Mouse (Mus musculus) heart, adult 2 months (tissue): ENCODE data around the gene Neil1. TPM values are rescaled to one million over a fixed set of nuclear protein-coding genes. Genes with fewer than 3 reads are reported as not detected.

ENCODE experiments used
- DNase-seq, 2 experiments: peaks; one replicate each; pipeline ENCODE4 v3.0.0; 2021
- H3K27ac ChIP-seq: fragments of 200-600 bp; 2 replicates; pipeline ENCODE4 v1.8.1; 2022
- H3K27me3 ChIP-seq: fragments of 200-500 bp; 2 replicates; pipeline ENCODE4 v1.6.1; 2012; ENCODE audit warnings: mild to moderate bottlenecking, low read length, inconsistent platforms, mixed read lengths; ENCODE audit not compliant: control insufficient read depth, insufficient read depth
- H3K36me3 ChIP-seq: fragments of 200-500 bp; 2 replicates; pipeline ENCODE4 v1.6.1; 2012; ENCODE audit warnings: low read length, inconsistent platforms; ENCODE audit not compliant: control insufficient read depth, insufficient read depth
- H3K4me1 ChIP-seq: fragments of 200-500 bp; 2 replicates; pipeline ENCODE4 v1.6.1; 2011; ENCODE audit warnings: low read length; ENCODE audit not compliant: control insufficient read depth, insufficient read depth
- H3K4me3 ChIP-seq: fragments of 200-600 bp; 2 replicates; pipeline ENCODE4 v1.8.1; 2022
- H3K79me2 ChIP-seq: fragments of 200-500 bp; replicated peaks from 2 replicates; pipeline ENCODE4 v1.6.1; 2012; ENCODE audit warnings: mild to moderate bottlenecking, inconsistent platforms, low read length, moderate library complexity, mixed read lengths; ENCODE audit not compliant: control insufficient read depth, insufficient read depth
- H3K9ac ChIP-seq: fragments of 200-500 bp; 2 replicates; pipeline ENCODE4 v1.6.1; 2012; ENCODE audit warnings: low read depth, mild to moderate bottlenecking, control low read depth, inconsistent platforms, low read length, mixed read lengths
- CTCF ChIP-seq: fragments of 200-600 bp; IDR thresholded peaks from 2 replicates; pipeline ENCODE4 v1.8.1; 2022; ENCODE audit warnings: antibody characterized with exemption, mild to moderate bottlenecking, moderate library complexity
- EP300 ChIP-seq: fragments of 200-500 bp; IDR thresholded peaks from 2 replicates; pipeline ENCODE4 v1.6.1; 2011; ENCODE audit warnings: low read depth, low read length, control low read depth; ENCODE audit not compliant: insufficient read depth
- POLR2A ChIP-seq: fragments of 200-500 bp; IDR thresholded peaks from 2 replicates; pipeline ENCODE4 v1.6.1; 2011; ENCODE audit warnings: mild to moderate bottlenecking, low read depth, low read length, control low read depth; ENCODE audit not compliant: insufficient read depth
- WGBS: fragments of 180-500 bp; shearing (Covaris S2); methylation state at CpG from one replicate; pipeline ENCODE4 v1.1.7; 2018; 5-methylcytosine and 5-hydroxymethylcytosine counted together
- intact Hi-C: fragments of 180-260 bp; cut with DNase I; formaldehyde crosslinking; loops from one replicate; pipeline ENCODE4 v1.15.1; 2025
- polyA plus RNA-seq: library from polyadenylated mRNA; depleted of rRNA; stranded (reverse); fragments of >200 nt; gene quantifications from 2 replicates; pipeline ENCODE4 v1.2.3, GENCODE M21; 2012; rRNA removed
- total RNA-seq, 2 experiments: library from RNA; stranded (reverse); gene quantifications; 2 replicates each; pipeline ENCODE4 v1.2.3; 2021

Neil1 gene
- total and polyA plus RNA-seq, 3 experiments: 5.4 to 8.0 (median 5.9) TPM

DNA sequence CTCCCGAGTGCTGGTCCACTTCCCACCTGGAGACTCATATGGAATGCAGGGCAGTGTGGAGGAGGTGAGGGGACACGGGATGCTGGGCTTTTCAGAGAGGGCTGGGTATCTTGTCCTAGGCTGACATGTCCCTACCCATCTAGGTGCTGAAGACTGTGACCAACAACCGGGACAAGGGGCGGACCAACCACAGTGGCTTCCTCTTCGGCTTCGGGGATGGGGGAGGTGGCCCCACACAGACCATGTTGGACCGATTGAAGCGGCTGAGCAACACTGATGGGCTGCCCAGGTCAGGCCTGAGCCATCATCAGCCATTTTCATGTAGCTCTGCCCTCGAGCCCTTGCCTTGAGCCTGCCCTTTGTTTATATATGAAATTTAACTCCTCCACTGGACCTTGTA is 10.3 kb downstream of the Neil1 start:
- no peaks in the 10 kb centered on the region for H3K79me2 ChIP-seq
- no peak overlapping the region for H3K9ac ChIP-seq
- no peaks in the 10 kb centered on the region for H3K27me3 ChIP-seq
- no peaks in the 10 kb centered on the region for H3K4me1 ChIP-seq
- no peak overlapping the region for H3K4me3 ChIP-seq
- intact Hi-C loops: no loop called here
- WGBS: 88% methylated on average over 9 of the region's 9 CpGs
- no peak for DNase-seq
- no peak overlapping the region for H3K27ac ChIP-seq
- no peak for TF ChIP-seq CTCF
- TF ChIP-seq EP300: no peak
- TF ChIP-seq POLR2A: no peak
- H3K36me3 ChIP-seq: no peaks in the 10 kb centered on the region

GRCm38 (mm10) chr9:57137246-57137645 is 10.9 kb downstream of the Neil1 start:
- H3K4me3 ChIP-seq: no peak overlapping the region
- TF ChIP-seq POLR2A (no peak), EP300 (no peak), CTCF (no peak)
- H3K27ac ChIP-seq: no peak overlapping the region
- DNase-seq: no peak
- no peak overlapping the region for H3K9ac ChIP-seq
- no peaks in the 10 kb centered on the region for H3K4me1 ChIP-seq
- H3K79me2 ChIP-seq: no peaks in the 10 kb centered on the region
- no peaks in the 10 kb centered on the region for H3K36me3 ChIP-seq
- intact Hi-C loops: no loop called here
- no peaks in the 10 kb centered on the region for H3K27me3 ChIP-seq
- 72% methylated on average over 6 of the region's 6 CpGs for WGBS

DNA sequence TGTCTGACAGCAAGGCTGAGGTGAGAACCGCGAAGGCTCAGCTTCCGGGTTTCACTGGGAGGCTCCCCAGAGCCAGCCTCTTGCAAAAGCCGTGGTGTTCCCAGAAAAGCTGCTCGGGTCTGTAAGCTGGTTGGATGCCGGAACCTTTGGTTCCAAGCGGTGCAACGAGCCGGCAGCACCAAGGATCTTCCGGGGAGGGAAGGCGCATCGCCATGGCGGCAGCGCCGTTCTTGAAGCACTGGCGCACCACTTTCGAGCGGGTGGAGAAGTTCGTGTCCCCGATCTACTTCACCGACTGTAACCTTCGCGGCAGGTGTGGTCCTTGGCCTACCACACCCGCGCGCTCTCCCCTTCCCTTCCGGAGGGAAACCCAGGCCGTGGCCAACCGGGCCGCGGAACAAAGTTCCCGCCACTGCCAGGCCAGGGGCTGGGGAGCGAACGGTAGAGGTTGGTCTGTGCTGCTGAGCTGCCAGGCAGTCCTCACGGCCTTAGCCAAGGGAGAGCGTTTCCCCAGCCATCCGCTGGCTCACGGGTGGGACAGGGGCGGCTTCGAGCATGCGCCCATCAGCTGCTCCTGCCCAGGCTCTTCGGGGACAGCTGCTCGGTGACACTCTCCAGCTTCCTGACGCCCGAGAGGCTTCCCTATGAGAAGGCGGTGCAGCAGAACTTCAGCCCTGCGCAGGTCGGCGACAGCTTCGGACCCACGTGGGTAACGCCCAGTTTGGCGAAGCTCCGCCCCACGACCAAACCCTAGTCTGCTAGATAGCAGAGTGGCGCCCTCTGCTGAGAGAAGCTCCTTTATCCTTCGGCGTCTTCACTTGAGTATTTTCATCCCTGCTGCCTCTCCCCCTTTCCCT is 17.3 kb downstream of the Neil1 start, which contains the start of gene Man2c1:
Gene Man2c1, plus strand, starts transcription at position 114 of the 857 bp plus-strand sequence.
- peak within 1 kb of the TSS; percentile 87 for H3K9ac ChIP-seq
- WGBS: under 1% methylated on average over 58 of the region's 58 CpGs
- peaks cover 5% of the 10 kb centered on the region for H3K4me1 ChIP-seq
- DNase-seq: peak; percentile 93
- no peaks in the 10 kb centered on the region for H3K27me3 ChIP-seq
- peak within 1 kb of the TSS; percentile 81 for H3K4me3 ChIP-seq
- no peaks in the 10 kb centered on the region for H3K79me2 ChIP-seq
- TF ChIP-seq POLR2A (peak; percentile 83), CTCF (peak; percentile 92), EP300 (peak; percentile 47)
- intact Hi-C loops: loop anchor here (1.0 to 5.0 kb wide), 5 partner anchors 58 to 240 kb away; partner anchors contain the start of genes Sin3a and Snx33
- peak within 1 kb of the TSS; percentile 85 for H3K27ac ChIP-seq
- peaks cover 2% of the 10 kb centered on the region for H3K36me3 ChIP-seq

DNA sequence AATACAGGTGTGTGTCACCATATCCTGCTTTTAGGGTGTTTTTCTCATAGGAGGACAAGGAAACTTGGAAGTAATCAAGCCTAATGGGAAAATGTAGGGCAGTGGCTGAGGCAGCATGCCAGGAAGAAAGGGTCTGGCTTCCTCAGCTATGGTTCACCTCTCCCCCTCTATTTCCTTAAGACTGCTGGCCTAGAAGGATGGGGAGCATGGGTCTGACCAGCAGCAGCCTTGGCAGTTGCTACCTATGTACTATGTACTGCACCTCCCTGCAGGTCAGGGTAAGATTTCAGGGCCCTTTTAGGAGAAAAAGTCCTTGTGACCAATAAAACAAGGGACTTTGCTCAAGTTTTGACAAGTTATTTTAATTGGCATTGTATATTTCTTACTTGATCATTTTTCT is 18.5 kb downstream of the Neil1 start:
- DNase-seq: no peak
- Histone ChIP-seq H3K36me3 (peaks cover 7% of the 10 kb centered on the region), H3K27me3 (no peaks in the 10 kb centered on the region), H3K4me3 (no peak overlapping the region), H3K79me2 (no peaks in the 10 kb centered on the region), H3K4me1 (peaks cover 5% of the 10 kb centered on the region), H3K27ac (no peak overlapping the region), H3K9ac (no peak overlapping the region)
- intact Hi-C loops: loop anchor here (2.0 to 5.0 kb wide), 4 partner anchors 57 to 239 kb away; partner anchors contain the start of genes Sin3a and Snx33
- TF ChIP-seq CTCF: no peak
- no peak for TF ChIP-seq POLR2A
- TF ChIP-seq EP300: no peak

DNA sequence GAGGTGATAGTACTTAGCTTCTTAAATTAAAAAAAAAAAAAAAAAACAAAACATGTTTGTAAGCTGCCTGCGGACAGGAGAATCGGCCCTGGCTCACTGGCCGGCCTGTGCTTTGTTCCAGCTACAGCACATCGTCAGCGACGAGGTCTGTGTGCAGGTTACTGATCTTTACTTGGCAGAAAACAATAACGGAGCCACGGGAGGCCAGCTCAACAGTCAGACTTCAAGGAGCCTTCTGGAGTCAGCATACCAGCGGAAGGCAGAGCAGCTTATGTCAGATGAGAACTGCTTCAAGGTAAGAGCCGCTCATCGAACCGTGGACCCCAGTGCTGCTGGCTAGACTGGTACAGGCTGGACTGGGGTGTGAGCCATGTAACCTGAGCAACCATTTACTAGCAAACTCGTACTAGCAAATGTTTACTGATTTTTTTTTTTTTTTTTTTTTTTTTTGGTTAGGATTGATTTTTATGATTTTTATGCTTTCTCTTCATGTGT is 30.8 kb downstream of the Neil1 start:
- Histone ChIP-seq H3K4me3 (no peak overlapping the region), H3K79me2 (no peaks in the 10 kb centered on the region), H3K36me3 (peaks cover 6% of the 10 kb centered on the region), H3K27me3 (no peaks in the 10 kb centered on the region), H3K9ac (no peak overlapping the region), H3K27ac (no peak overlapping the region), H3K4me1 (no peaks in the 10 kb centered on the region)
- intact Hi-C loops: no loop called here
- no peak for DNase-seq
- WGBS: 94% methylated on average over 13 of the region's 13 CpGs
- TF ChIP-seq POLR2A: no peak
- TF ChIP-seq EP300: no peak
- no peak for TF ChIP-seq CTCF

Other genes with a start within 250 kb of the Neil1 start
- gene Snx33, start 219.9 kb downstream of the Neil1 start, total RNA-seq: 10 to 100 TPM in 1 of 2 experiments, 1 to 10 TPM in 1; 6.7 to 10.0 TPM
- gene Snx33, start 219.9 kb downstream of the Neil1 start, polyA plus RNA-seq: 7.8 and 8.8 TPM in 2 replicates
- gene Imp3, start 210.8 kb downstream of the Neil1 start, total RNA-seq: 10 to 100 TPM; 54.0 to 63.3 TPM
- 75.6 and 87.1 TPM in 2 replicates for gene Imp3, start 210.8 kb downstream of the Neil1 start, polyA plus RNA-seq
- gene Snupn, start 197.4 kb downstream of the Neil1 start, total RNA-seq: 10 to 100 TPM in 1 of 2 experiments, 1 to 10 TPM in 1; 9.3 to 10.2 TPM
- 5.7 and 9.5 TPM in 2 replicates for gene Snupn, start 197.4 kb downstream of the Neil1 start, polyA plus RNA-seq
- gene Ptpn9, start 153.4 kb downstream of the Neil1 start, total RNA-seq: 1 to 10 TPM; 8.2 to 9.5 TPM
- gene Ptpn9, start 153.4 kb downstream of the Neil1 start, polyA plus RNA-seq: 7.5 and 13.6 TPM in 2 replicates
- gene Sin3a, start 76.3 kb downstream of the Neil1 start, total RNA-seq: 10 to 100 TPM; 22.4 to 28.7 TPM
- 50.5 and 52.0 TPM in 2 replicates for gene Sin3a, start 76.3 kb downstream of the Neil1 start, polyA plus RNA-seq
- 10 to 100 TPM; 44.1 to 47.6 TPM for gene Man2c1, start 17.6 kb downstream of the Neil1 start, total RNA-seq
- 124 and 128 TPM in 2 replicates for gene Man2c1, start 17.6 kb downstream of the Neil1 start, polyA plus RNA-seq
- gene Commd4, start 10.0 kb upstream of the Neil1 start, total RNA-seq: 10 to 100 TPM; 28.2 to 30.1 TPM
- gene Commd4, start 10.0 kb upstream of the Neil1 start, polyA plus RNA-seq: 53.5 and 58.0 TPM in 2 replicates
- gene Trcg1, start 88.3 kb upstream of the Neil1 start, total RNA-seq: not detected
- not detected in 2 replicates for gene Trcg1, start 88.3 kb upstream of the Neil1 start, polyA plus RNA-seq
- 10 to 100 TPM in 1 of 2 experiments, 1 to 10 TPM in 1; 8.6 to 11.8 TPM for gene 1700017B05Rik, start 114.3 kb upstream of the Neil1 start, total RNA-seq
- 6.1 and 6.5 TPM in 2 replicates for gene 1700017B05Rik, start 114.3 kb upstream of the Neil1 start, polyA plus RNA-seq